Mouse (Mus musculus) gastrocnemius, postnatal 36 days (tissue): Measurements from ENCODE around the gene Gm136. TPM values are rescaled to one million over a fixed set of nuclear protein-coding genes. Genes with fewer than 3 reads are reported as not detected.
A peak's percentile ranks its signal among the peaks of the same experiment; 100 is the strongest.
"Not testable (repeated sequence)": the region's sequence is repeated elsewhere in the genome, so short reads cannot be mapped to it uniquely, and the experiment has no call there.

Experiments
- DNase-seq, 2 experiments: peaks; one replicate each; pipeline ENCODE4 v3.0.0; 2022
- intact Hi-C: fragments of 180-260 bp; cut with DNase I; formaldehyde crosslinking; loops from one replicate; pipeline ENCODE4 v1.15.1; 2025
- long read RNA-seq, 2 experiments: library from polyadenylated mRNA; stranded (forward); transcript quantifications; one replicate each; pipeline ENCODE4 v2.0.0; 2021
- total RNA-seq, 2 experiments: library from RNA; stranded (reverse); gene quantifications; 2 replicates each; pipeline ENCODE4 v1.2.3; 2021

The Gm136 gene
- not detected for total RNA-seq
- long read RNA-seq, experiment 1 = 0 reads
- long read RNA-seq, experiment 2 = 0 reads

DNA sequence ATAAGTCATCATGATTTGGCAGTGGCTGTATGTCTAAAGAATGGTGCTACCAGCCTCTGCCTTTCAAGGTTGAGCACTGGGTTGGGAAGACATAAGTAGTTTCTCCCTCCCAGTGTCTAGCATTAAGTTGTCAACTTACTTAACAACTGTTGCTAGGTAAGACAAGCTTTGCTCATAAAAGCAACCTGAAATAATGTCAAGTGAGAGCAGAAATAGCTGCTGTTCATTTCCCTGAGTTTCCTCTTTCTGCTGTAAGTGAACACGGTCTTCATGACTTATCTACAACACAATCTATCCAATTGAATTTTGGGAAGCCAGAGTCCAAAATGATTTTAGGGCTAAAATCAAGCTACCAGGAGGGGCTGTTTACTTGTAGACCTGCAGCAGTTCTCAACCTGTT is at the start of gene Gm136:
Gene Gm136 (minus strand): TSS at position 101 of the 400 bp plus-strand sequence.
- DNase-seq = no peak
- intact Hi-C loops = no loop called here

DNA sequence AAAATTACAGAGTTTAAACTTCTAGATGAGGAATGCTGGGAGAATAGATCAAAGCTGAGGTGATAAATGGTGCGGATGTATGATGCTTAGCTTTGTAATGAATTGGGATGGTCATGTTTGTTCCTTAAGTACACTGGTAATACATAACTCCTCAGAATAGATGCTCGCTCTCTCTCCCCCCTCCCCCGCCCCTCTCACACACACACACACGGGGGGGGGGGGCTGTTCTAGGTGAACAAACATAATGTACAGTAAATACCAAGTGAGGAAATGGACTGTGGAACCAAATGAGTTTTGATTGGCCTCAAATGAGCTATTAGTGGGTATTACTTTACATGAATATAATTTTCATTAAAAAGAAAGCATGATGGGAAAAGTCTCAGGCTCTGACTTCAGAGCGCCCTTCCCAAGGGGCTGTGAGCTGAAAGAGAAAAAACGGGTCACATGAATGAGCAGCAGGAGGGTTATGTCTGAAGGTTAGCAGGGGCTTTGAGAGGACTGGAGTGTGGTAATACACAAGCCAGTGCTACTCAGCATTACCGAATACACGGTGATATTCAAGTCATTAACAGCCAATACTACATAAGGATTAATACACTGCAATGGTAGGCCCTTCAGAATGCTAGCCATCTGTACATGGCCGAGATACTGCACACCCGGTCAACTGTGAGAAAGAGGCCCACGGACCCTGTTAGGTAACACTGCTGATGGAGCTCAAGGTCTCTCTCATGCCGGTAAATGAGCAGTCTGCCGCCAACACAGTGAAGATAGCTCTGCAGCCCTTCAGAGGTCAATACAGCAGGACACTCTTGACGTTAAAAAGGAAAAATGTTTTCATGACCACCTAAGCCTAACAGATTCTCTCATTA is 45.3 kb upstream of the Gm136 start:
- intact Hi-C loops = no loop called here
- DNase-seq = no peak

DNA sequence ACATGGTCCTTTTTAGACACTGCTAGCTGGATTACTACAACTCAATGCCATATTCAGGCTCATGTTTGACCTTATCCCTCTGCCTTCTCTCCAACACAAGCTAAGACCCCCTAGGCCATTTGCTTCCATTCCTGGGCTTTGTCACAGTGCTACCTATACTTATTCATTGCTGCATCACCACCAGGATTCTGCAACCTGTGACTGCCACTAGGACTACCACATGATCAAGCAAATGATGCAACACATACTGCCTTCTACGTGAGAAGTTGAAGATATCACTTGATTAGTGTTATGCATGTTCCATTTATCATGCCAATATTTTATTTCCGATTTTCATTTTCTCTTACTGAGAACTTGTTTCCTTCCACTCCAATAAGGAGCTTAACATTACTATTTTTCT is 41.9 kb upstream of the Gm136 start:
- intact Hi-C loops = no loop called here

DNA sequence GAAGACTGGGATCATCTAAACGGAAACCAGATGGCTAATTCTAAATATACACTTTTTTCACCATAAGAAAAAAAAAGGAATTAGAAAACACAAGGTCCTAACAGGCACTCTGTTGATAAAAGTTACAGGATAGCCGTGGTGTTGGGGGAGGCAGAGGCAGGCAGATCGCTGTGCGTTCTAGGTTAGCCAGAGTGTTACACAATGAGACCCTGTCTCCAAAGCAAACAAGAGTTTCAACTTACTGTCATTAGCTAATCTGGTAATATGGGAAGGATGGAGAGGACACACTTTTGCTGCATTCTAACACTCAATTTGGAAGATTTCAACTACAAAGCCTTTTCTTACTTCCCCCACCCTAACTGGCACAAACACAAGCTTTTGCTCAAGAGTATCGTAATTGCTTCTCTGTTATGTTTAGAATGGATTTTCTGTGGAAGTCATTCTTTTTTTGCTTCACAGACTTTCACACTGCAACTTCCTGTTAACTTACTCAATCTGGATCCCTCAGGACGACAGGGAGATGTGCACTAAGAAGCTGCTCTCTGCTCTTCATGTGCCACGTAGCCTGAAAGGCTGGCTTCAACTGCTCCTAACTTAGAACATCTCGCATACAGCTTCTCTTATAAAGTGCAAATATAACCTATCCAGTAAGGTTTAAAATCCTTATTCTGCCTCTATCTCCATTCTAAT is 41.4 kb upstream of the Gm136 start:
- DNase-seq = no peak
- intact Hi-C loops = no loop called here

More for the DNA sequence above, 41.9 kb upstream of the Gm136 start:
- no peak for DNase-seq

- no peak for DNase-seq
- intact Hi-C loops = no loop called here
Observed at GRCm38 (mm10) chr4:34796294-34796693, 40.2 kb upstream of the Gm136 start.

DNA sequence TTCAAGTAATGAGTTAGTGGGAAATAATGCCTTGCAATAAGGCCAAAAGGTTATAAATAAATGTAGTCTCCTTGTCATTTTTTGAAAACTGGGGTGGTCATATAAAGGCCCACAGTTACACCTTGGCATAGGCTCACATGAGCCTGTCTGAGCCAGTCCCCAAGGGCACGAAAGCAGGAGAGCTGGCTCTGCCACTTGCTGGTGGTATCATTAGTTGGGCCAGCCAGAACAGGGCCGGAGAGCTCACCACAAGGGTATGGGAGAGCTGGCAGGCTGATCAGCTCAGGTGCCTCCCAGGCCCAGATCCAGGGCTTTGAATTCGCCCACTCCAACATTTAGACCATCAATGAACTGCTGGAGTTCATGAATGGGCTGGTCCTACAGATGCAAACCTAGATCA is 30.4 kb upstream of the Gm136 start:
- no peak for DNase-seq
- intact Hi-C loops = no loop called here

DNA sequence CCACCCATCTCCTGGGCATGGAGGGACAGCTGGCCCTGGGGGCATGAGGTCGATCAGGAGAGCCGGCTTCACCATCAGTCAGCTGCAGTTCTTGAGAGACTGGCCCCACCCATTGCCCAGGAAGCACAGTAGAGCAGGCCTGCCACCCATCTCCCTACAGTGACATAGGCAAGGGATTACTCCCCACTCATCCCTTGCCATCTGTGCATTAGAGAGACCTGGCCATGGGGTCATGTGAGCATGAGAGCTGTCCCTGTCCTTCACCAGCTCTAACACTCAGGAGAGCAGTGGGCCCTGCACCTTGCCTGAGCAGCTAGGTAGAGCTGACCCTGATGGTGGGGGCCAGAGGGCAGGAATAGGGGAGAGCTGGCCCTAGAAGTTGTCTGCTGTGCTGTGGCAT is 29.6 kb upstream of the Gm136 start:
- DNase-seq = no peak
- intact Hi-C loops = no loop called here

- intact Hi-C loops = no loop called here
- DNase-seq = no peak
Observed at GRCm38 (mm10) chr4:34784865-34785264, 28.8 kb upstream of the Gm136 start.

DNA sequence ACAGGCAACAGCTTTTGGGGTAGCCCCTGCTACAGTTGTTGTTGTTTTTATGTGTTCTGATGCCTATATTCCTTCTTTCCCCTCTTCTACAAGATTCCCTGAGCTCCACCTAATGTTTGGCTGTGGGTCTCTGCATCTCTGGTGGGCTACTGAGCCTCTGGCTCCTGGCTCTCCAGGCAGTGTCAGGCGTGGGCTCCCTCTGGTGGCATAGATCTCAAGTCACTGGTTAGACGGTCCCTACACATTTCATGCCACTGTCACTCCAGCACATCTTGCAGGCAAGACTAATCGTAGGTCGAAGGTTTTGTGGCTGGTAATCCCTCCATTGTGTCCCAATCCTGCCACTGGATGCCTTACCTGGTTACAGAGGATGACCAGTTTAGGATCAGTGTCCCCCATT is 26.7 kb upstream of the Gm136 start:
- no peak for DNase-seq
- intact Hi-C loops = no loop called here

- intact Hi-C loops = loop anchor here (2.0 to 10.0 kb wide), 4 partner anchors 91 to 163 kb away; partner anchors contain the start of genes Orc3, Rars2 and Slc35a1
Observed at GRCm38 (mm10) chr4:34777677-34778527, 21.8 kb upstream of the Gm136 start, which contains the start of gene Smim8. TSS of gene Smim8 (minus strand) at chr4:34778423.

GRCm38 (mm10) chr4:34771652-34772371 is 15.7 kb upstream of the Gm136 start:
- no peak for DNase-seq

More at GRCm38 (mm10) chr4:34777677-34778527, 21.8 kb upstream of the Gm136 start, which contains the start of gene Smim8:
- DNase-seq = peak; percentile 84 to 92

DNA sequence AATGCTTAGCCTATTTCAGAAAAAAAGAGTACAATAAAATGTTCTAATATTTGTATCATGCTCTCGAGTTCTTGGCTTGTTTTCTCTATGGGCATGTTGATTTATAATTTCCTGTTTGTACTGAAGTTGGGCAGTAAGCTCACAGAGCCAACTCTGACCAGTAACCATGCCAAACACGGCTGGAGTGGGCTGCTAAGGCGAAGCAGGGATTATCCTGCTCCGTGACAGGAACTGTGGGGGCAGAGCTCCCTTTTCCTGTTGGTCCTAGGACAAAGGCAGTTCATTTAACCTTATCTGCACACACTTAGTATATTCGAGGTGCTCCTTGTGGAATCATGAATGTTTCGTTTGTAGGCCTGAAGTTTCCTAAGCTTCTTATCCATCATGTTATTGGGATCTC is 6.8 kb downstream of the Gm136 start:
- no peak for DNase-seq
- intact Hi-C loops = no loop called here

More at GRCm38 (mm10) chr4:34771652-34772371, 15.7 kb upstream of the Gm136 start:
- intact Hi-C loops = loop anchor here (10.0 kb wide), 1 partner anchor 157 kb away; the partner anchor contains the start of genes Orc3 and Rars2

DNA sequence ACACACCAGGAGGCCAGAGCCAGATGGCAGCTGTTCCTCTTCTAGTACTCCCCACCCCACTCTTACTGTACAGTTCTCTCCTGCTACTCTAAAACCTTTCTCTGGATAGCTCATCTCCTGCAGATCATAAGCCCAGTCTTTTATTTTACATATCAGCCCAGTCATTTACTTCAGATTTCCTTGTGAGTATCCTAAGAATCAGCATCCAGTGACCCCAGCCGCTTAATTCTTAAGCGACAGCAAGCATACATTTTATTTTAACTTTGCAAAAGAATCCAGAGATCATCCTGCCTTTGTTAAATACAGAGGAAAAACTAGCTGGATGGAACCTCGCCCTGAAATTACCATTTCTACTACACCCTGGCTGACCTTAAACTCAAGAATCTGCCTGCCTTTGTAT is 21.6 kb downstream of the Gm136 start:
- intact Hi-C loops = no loop called here
- DNase-seq = no peak

GRCm38 (mm10) chr4:34733415-34733814 is 22.6 kb downstream of the Gm136 start:
- DNase-seq, intact Hi-C loops: not testable (repeated sequence)

- intact Hi-C loops = no loop called here
Observed at GRCm38 (mm10) chr4:34729851-34730341, 26.2 kb downstream of the Gm136 start, which contains the start of gene Cfap206. TSS of gene Cfap206 (minus strand) at chr4:34730206.

DNA sequence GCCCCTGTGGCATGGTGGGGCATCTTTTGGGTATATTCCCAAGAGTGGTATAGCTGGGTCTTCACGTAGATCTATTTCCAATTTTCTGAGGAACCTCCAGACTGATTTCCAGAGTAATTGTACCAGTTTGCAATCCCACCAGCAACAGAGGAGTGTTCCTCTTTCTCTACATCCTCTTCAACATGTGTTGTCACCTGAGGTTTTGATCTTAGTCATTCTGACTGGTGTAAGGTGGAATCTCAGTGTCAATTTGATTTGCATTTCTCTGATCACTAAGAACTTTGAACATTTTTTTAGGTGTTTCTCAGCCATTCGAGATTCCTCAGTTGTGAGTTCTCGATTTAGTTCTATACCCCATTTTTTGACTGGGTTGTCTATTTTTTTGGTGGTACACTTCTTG is 30.4 kb downstream of the Gm136 start:
- intact Hi-C loops, DNase-seq: not testable (repeated sequence)

More at GRCm38 (mm10) chr4:34729851-34730341, 26.2 kb downstream of the Gm136 start, which contains the start of gene Cfap206:
- DNase-seq = peak; percentile 21 to 39

DNA sequence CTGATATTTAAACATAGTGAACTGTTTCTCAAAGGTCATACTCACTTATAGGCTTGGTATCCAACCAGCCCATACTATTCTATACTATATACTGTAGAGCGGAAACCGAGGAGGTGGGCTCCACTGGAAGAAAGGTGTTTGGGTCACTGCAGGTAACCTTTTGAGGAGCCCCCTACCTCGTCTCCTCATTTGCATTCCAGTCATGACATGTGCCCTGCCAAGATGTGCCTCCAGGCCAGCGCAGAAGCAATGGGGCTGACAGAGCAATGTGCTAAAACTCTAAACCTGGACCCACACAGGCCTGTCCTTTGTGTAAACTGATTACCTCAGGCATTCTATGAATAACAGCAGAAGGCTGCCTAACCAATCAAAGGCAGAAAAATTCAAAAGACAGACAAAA is 31.8 kb downstream of the Gm136 start:
- no peak for DNase-seq
- intact Hi-C loops = no loop called here

GRCm38 (mm10) chr4:34723186-34723585 is 32.9 kb downstream of the Gm136 start:
- intact Hi-C loops = no loop called here
- no peak for DNase-seq
